Mouse (Mus musculus) adrenal gland, adult 18-20 months (tissue): Measurements from ENCODE around the gene Bcl2l13. TPM values are rescaled to one million over a fixed set of nuclear protein-coding genes. Genes with fewer than 3 reads are reported as not detected.
"Not testable (repeated sequence)": the region's sequence is repeated elsewhere in the genome, so short reads cannot be mapped to it uniquely, and the experiment has no call there.

Experiments
- DNase-seq, 2 experiments: peaks; one replicate each; pipeline ENCODE4 v3.0.0; 2021 to 2022; ENCODE audit warnings: low spot score in 2 of 2
- total RNA-seq, 2 experiments: library from RNA; stranded (reverse); gene quantifications; 1 replicate in 1 of 2; 2 replicates in 1 of 2; pipeline ENCODE4 v1.2.3; 2021

Gene Bcl2l13
- total RNA-seq, 2 experiments from 2014 or later = 63.9 to 78.9 TPM

- no peak for DNase-seq
Observed at GRCm38 (mm10) chr6:120894524-120894923, 58.5 kb downstream of the Bcl2l13 start.

DNA sequence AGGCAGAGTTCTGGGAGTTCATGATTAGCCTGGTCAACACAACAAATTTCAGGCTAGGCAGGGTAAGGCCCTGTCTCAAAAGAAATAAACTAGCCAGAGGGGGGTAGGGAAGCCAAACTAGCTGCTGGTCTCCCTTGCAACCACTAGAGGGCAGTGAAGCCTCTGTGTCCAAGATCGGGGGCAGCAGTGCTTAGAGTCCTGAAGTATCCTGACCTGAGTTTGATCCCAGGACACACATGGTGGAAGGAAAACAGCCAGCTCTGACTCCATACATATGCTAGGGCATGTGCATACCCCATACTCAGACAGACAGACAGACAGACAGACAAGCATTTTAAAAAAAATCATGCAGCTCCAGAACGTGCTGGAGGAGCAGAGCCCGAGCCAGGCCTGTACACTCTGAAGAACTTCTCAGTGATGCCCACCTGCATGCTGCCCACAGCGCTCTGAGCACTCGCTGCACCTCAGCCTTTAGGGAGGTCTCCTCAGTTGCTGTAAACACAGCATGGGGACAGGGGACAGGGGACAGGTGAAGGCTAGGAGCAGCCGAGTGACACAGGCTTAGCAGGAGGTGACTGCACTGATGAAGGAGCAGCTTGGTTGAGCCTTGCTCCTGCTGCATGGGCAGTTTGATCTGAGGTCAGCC, 62.3 kb downstream of the Bcl2l13 start:
- DNase-seq = peak in 1 of 2 experiments; percentile 22

DNA sequence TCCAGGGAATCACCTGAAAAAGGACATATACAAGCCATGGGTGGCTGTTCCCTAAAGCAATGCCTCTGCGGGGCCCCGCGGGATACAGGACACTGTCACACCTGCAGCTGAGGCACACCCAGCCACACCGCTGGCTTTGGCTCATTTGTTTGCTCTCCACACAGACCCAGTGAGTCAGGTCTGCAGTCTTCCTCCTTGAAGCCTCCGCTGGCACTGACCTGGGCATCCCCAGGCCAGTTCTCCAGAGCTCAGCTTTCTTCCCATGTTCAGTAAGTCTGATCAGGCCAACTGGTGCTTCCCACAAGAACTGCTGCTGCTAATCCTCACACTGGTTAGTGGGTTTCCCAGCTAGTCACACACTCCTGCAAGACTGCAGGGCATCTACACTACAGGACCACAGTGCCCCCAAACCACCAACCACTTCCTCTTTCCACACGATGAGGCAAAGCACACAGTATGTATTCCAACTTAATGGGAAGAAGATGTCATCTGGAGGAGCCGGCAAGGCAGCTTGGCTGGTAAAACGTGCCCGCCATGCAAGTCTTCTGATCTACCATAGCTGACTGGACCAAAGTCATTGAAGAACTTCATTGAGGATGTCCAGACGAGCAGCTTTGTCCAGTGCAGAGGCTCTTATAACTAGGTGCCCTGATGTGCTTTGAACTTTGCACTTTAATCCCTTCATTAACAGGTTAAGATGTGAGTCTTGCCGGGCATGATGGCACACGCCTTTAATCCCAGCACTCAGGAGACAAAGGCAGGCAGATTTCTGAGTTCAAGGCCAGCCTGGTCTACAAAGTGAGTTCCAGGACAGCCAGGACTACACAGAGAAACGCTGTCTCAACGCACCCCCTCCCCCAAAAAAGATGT, 66.0 kb downstream of the Bcl2l13 start:
- no peak for DNase-seq

DNA sequence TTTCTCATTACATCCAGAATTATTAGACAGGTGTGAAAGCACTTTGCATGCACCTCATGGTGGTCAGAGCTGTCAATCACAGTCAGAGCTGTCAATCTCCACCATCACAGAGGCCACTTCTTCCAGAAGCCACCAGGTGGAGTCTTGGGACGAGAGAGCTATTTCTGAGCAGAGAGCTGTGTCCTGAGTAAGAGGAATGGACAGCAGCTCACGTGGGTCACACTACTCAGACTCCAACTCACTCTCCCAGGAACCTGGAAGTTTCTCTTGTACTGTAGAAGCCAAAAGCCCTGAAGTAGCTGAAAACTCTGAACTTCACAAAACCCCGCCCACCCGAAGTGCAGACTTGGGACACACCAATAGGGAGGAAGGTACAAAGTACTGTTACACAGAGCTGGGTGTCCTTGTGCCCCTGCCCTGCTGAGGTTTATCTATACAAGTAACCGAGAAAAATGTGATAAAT, 67.5 kb downstream of the Bcl2l13 start:
- DNase-seq = no peak

GRCm38 (mm10) chr6:120903961-120904360, 67.9 kb downstream of the Bcl2l13 start:
- DNase-seq = no peak

DNA sequence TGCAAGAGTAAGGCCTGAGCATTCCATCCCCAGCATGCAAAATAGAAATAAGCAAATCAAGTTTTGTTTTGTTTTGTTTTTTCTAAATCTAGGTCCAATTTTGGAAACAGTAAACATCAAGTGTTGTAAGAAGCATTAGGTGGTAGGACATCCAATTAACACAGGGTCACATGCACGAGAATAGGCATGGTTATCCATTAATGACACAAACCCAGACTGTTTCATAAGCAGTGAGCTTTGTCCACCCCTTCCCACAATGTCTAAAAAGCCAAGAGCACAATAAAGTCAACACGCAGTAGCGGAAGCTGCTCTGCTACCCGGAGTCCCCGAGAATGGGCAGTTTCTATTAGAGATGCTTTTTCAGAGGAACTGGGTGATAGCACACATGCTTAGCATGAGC, 69.1 kb downstream of the Bcl2l13 start:
- no peak for DNase-seq

DNA sequence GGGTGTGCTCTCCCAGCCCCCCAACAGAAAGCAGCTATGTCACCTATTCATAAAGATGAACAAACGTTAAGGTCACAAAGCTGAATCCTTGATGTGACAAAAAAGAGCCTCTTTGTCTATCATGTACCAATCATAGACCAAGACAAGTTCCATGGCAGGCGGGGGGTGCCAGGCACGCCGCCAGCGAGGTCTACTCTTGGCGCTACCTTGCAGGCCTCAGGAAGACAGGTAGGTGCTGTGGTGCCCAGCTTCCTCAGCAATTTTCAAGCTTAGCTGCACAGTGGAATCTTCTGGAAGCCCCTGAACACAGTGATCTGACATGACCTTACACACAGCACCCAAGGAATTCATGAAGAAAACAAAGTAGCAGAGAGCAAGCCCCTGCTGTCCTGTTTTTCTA, 70.5 kb downstream of the Bcl2l13 start:
- no peak for DNase-seq

GRCm38 (mm10) chr6:120907876-120908597, 72.0 kb downstream of the Bcl2l13 start:
- not testable (repeated sequence) for DNase-seq

- no peak for DNase-seq
Observed at GRCm38 (mm10) chr6:120909501-120909900, 73.5 kb downstream of the Bcl2l13 start.

GRCm38 (mm10) chr6:120911213-120912007, 75.4 kb downstream of the Bcl2l13 start:
- DNase-seq = no peak

DNA sequence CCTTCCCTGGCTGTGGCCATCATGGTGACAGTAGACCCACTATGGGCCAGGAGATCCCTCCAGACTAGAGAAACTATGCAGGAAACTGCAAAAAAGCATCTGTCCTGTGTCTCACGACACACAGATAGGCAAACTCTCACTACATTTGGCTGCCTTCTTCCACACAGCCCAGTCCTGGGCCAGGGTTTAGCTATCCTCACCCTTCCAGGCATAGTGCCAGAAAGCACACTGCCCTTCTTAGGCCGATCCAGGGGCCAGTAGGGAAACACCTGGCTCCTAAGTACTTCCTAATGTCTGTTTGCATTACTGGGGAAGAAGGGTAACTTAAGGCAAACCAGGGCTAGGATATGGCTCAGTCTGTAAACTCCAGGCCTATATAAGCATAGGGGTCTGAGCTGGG, 76.9 kb downstream of the Bcl2l13 start:
- DNase-seq = no peak

DNA sequence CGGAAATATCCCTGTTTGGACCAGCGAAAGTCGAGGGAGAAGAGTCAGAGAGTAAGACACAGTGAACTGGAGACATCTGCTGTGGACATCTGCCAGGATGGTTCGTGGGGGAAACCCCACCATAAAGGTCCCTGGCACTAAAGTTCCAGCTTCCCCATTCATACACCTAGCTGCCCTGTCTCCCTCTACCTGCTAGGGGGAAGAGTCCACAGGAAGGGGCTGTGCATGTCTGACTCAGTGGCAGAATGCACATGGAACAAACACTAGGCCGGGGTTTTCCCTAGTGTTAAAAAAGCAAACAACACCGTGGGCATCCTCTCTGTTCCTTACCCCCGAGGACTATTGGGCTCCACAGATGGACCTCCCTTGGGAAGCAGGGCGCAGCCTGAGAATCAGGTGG, 77.8 kb downstream of the Bcl2l13 start:
- no peak for DNase-seq

GRCm38 (mm10) chr6:120914533-120914910, 78.5 kb downstream of the Bcl2l13 start:
- DNase-seq = no peak

GRCm38 (mm10) chr6:120914911-120915648, 79.1 kb downstream of the Bcl2l13 start:
- DNase-seq = no peak

DNA sequence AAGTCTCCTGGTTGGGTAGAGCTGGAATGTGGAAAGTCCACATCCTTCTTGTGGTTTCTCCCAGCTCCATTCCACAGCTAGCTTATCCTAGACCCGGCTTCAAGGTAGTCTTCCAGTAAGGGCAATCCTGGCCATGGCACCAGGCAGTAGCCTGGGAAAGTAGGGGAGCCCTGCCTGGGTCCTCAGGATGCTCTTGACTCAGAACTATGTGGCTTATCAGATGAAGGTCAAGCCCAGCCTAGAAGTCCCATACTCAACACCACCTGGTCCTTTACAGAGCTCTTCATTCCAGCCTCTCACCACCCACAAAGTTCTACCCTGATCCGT, 79.6 kb downstream of the Bcl2l13 start:
- DNase-seq = no peak

- peak; percentile 89 for DNase-seq
Observed at GRCm38 (mm10) chr6:120916074-120916971, 80.3 kb downstream of the Bcl2l13 start, which contains the start of gene Bid. Bid (minus strand) TSS chr6:120916853.

- not testable (repeated sequence) for DNase-seq
Observed at GRCm38 (mm10) chr6:120916972-120917881, 81.2 kb downstream of the Bcl2l13 start.

GRCm38 (mm10) chr6:120917975-120918374, 82.0 kb downstream of the Bcl2l13 start:
- no peak for DNase-seq
